Mouse (Mus musculus): Measurements from ENCODE around the gene Zfp512b.

The Zfp512b gene

GRCm38 (mm10) chr2:181589011-181589731, 3.4 kb downstream of the Zfp512b start:
- DNase-seq = peak; percentile 3

DNA sequence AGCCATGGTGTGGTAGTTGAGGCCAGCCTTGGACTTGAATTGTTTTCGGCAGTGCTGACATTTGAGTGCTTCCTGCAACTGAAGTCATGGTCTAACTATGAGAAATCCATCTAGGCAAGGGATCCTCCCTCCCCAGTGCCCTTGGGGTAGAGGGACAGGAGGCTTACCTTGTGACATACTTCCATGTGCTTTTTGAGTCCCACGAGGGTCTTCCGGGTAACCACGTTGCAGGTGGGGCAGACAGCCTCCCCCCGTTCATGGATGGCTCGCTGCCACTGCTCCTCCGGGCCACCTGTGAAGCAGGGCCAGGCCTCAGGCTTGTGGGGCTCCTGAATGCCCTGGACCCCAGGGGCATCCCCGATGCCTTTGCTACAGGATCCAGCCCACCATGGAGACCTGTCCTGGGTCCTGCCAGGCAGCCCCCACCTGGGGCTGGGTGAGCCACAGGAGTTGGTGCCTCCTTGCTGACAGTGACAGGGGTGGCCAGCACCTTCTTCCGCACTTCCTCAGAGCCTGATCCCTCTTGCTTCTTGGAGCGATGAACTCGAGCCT, 4.3 kb downstream of the Zfp512b start:
- DNase-seq = peak; percentile 16

DNA sequence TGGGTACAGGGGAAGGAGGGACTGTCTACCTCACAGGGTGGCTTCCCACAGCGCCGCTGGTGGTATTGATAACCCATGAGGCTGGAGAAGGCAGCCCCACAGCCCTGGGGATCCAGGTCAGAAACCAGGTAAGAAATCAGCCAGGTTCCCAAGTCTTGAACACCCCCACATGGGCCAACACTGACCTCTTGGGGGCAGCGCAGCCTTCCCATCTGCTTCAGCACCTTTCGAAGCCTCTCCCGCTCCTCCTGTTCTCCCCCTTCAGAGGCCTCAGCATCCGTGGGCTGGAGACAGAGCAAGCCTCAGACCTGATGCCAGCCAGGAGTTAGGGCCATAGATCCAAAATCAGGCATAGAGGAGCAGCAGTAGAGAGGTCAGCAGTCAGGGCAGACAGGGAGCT, 4.8 kb downstream of the Zfp512b start:
- peak; percentile 3 for DNase-seq

GRCm38 (mm10) chr2:181586124-181586523, 6.5 kb downstream of the Zfp512b start:
- peak; percentile 1 for DNase-seq

DNA sequence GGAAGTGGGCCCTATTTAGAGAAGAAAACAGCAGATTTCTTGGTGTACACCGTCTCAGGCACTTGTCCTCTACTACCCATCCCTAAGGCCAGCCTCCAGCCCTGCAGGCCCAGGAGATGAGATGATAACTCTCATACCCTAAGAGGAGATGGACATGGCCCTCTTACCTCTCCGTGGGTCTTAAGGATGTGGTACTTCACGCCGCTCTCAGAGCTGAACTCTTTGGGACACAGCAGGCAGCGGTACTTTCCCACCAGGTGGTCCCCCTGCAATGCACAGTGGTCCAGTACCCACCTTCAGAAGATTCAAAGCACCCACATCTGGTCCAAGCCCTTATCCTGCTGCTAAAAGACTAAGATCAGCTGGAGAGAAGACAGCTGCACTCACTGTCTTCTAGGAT, 7.1 kb downstream of the Zfp512b start:
- peak; percentile 2 for DNase-seq

DNA sequence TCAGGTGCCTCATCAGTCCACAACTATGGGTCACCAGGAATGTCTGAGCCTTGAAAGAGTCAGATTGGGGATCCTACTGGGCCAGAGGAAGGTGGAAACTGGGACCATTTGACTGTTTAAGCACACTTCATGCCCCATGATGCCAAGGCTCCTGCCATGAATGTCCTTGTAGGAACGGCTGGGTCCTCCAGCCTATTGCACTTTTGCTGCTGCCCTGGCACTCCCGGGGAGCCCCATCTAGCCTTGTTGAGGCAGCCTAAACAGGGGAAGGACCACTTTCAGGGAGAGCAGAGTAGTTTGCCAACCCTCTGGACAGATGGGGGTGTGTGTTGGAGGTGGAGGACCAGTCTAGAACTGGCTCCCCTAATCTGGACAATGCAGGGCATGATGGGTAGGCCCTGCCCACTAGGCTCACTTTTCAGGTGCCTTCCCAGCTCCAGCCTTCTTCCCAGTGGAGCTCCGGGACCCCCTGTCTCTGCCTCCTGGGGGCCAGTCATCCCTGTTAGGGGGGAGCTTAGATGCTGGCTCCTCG, 8.1 kb downstream of the Zfp512b start, which contains the start of gene Uckl1:
Gene Uckl1, minus strand, starts transcription at position 482 of the 532 bp plus-strand sequence.
- peak; percentile 10 for DNase-seq

DNA sequence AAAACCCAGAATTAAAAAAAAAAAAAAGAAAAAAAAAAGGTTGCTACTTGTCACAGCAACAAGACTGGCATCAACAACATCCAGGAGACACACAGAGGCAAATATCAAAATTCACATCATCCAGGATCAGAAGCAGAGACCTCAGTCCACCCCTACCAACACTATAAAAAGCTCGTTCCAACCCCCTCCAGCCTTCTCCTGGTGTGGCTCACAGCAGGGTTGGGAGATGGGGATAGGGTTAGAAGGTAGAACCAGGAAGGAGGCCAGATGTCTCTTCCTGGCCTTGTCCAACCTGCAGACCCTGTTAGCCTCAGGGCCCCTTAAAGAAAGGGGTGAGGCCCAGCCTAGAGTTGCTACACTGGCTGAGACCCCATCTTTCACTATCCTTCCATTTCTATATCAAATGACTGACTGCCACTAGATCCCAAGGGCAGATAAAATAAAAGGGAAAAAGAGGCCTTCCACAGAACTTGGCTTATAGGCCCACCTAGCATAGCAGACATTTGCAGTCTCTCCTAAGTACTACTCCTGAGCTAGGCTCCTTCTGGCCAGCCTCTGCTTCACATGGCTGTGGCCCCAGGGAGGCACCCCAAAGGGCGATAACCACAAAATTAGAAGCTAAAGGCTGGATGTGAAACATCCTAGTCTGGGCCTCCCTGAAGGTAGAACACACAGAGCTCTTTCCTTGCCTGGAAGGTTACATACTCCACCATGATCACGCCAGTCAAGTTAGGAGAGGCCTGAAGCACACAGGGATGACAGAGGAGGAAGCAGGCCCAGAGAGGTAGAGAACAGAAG, 8.9 kb downstream of the Zfp512b start:
- DNase-seq = peak; percentile 2

DNA sequence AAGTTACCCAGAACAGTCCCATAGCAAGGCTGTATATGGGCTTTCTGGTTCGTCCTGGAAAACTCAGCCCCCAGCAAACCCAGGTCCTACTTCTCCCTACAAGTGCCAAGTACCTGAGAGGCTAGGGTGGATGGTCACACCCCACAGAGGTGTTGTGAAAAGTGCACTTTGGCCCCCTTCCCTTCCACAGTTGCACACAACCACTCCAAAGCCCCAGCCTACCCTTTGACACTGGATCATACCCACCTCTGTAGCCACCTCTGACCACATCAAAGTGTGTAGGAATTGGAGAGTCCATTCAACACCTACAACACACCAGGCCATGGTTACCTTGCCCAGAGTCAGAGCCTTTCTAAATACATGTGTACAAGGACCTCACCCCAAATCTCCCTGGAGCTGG, 9.7 kb downstream of the Zfp512b start:
- peak; percentile 1 for DNase-seq

GRCm38 (mm10) chr2:181582358-181582757, 10.2 kb downstream of the Zfp512b start:
- DNase-seq = peak; percentile 6

GRCm38 (mm10) chr2:181581402-181582120, 11.0 kb downstream of the Zfp512b start:
- peak; percentile 81 for DNase-seq

- peak; percentile 76 for DNase-seq
These were observed 11.6 kb downstream of the Zfp512b start for GRCm38 (mm10) chr2:181581016-181581401.

DNA sequence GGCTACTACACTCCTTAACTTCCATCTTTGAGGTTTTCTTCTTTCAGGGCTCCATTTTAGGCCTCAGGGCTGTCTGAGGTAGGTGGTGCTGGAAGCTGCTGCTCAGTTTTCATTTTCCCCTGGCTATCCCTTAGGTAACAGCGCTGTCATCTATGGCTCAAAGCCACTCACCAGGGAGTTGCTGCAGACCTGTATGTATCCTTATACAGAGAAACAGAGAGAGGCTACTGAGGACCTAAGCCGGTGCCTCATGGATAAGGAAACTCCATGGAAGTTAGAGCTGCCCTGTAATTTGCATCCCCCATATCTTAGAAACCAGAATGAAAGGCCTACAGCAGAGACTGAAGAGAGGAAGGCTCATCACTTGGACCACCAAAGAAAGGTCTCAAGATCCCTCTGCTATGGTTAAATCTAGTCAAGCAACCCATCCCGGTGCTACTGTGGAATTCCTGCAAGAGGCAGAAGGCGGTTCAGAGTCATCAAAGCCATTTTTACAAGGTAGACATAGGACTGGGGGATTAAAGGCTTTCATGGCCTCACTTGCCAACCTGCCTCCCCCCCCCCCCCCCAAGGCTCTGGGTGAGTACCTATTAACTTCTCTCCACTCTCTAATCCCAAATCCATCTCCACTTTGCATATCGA, 12.4 kb downstream of the Zfp512b start:
- DNase-seq = no peak

DNA sequence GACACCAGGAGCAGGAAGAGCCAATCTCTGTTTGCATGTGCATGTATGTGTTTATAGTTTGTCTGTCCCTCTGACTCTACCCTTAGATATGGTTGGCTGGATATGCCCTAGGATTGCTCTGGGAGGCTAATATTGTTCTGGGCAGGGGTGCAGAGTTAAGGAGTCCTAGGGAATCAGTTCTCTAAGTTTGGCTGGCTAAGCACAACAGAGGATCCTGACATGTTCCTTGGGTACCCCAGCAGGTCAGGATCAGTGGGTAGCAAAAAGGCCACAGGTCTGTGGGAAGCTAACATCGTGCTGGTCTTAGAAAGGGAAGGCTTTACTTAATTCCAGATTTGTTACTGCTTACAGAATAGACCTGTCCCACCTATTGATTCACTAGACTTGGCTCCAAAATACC, 12.9 kb downstream of the Zfp512b start:
- no peak for DNase-seq

GRCm38 (mm10) chr2:181578790-181579618, 13.6 kb downstream of the Zfp512b start:
- DNase-seq = peak; percentile 2

GRCm38 (mm10) chr2:181577981-181578581, 14.5 kb downstream of the Zfp512b start:
- DNase-seq = peak; percentile 3

DNA sequence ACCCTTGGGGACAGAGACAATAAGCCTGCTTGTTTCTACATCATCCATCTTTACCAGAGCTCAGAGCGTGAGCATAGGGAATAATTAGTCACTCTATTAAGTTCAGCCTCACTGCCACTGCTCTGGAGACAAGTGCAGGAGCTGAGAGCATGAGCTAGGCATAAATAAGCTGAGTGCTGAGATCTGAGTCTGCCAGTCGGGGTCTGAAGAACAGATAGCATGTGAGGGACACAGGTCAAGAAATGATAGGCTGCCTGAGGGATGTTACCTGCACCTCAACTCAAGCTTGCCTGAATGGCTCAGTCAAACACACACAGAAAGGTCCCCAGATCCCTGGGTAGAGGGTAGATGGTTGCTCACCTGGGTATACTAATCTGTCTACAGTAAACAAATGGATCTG, 15.5 kb downstream of the Zfp512b start:
- no peak for DNase-seq

DNA sequence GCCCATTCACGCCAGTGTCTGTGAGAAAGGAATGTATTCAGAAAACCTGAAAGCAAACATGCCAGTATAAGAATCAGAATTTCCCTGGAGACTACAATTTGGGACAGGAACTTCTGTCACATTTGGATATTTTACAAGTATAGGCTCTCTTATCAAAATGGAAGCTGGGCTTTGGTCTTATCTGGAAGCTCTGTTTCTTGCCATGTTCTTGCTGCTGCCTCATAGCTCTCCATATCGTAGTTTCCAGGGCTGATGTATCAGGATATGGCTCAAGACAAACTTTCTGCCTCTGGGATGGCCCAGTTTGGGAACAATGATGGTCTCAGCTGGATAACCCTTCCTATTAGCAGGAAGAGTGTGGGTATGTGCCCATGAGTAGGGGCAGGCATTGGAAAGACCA, 16.0 kb downstream of the Zfp512b start:
- no peak for DNase-seq

DNA sequence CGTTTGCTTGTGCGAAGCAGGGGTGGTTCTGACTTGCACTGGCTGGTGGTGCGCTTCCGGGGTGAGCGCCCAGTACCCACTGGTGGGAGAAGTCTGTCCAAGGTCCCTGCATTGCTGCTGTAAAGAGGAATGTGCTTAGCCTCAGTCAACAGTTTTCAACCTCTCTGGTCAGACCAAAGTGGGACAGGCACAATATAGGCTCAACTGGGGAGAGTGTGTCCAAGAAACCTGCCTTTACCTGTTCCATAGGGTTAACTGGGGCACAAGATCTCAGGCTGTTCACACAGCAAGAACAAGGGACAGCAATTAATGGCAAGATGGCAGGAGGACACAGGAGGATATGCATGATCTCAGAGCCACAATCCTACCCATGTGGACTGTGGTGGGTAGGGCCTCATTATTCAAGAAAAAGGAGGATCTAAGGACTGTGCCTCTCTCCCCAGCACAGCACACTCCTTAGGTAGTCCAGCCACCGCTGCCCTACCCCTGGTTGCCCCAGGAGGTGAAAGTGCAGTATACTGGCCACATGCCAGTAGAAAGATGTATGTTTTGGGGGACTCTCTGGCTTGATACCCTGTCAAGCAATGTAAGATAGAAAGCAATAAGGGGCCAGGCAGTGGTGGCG, 17.6 kb downstream of the Zfp512b start:
- peak; percentile 1 for DNase-seq

GRCm38 (mm10) chr2:181573961-181574360, 18.6 kb downstream of the Zfp512b start:
- peak; percentile 1 for DNase-seq
